Mouse (Mus musculus) cerebellum, postnatal 25 days (tissue): ENCODE results near the gene Ms4a6c.
"Not testable (repeated sequence)": the region's sequence is repeated elsewhere in the genome, so short reads cannot be mapped to it uniquely, and the experiment has no call there.

Experiments
- DNase-seq, 2 experiments: peaks; one replicate each; pipeline ENCODE4 v3.0.0; 2021; ENCODE audit warnings: mixed read lengths in 2 of 2

Ms4a6c gene

DNA sequence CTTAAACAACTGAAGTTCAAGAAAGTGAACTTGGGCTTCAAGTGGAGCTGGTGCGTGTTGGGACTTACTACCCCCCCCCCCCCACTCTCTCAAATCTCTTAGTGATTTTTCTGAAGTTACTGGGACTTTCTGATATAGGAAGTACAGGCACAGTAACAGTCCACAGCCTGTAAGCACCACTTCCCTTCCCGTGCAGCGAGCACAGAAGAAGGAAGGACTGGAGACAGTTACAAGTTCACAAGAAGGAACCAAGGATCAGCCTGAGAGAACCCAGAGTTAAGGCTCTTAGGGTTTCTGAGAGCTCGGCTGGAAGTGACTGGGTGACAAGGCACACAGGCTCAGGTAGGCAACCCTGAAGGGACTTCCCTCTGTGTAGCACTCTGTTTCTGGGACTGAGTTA is at the start of gene Ms4a6c:
Gene Ms4a6c (plus strand): TSS at position 152 of the 400 bp plus-strand sequence.
- DNase-seq: not testable (repeated sequence)

DNA sequence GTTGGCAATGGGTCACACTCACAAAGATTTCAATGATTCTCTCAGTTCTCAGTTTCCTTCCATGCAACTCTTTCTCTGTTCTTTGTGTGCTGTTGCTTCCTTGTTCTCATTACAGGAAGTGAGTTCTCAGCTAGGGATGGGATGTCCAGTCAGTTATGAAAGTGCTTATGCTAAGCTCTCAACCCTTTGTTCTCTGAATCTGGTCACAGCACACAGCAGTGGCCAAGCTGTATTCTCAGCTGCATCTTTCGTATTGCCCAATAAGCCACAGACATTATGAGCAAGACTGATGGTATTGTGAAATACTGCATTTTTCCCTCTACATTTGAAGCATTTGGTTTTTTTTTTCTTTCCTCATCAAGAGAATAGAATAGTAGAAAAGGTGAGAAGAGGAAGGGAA is 38.0 kb upstream of the Ms4a6c start:
- DNase-seq: not testable (repeated sequence)

DNA sequence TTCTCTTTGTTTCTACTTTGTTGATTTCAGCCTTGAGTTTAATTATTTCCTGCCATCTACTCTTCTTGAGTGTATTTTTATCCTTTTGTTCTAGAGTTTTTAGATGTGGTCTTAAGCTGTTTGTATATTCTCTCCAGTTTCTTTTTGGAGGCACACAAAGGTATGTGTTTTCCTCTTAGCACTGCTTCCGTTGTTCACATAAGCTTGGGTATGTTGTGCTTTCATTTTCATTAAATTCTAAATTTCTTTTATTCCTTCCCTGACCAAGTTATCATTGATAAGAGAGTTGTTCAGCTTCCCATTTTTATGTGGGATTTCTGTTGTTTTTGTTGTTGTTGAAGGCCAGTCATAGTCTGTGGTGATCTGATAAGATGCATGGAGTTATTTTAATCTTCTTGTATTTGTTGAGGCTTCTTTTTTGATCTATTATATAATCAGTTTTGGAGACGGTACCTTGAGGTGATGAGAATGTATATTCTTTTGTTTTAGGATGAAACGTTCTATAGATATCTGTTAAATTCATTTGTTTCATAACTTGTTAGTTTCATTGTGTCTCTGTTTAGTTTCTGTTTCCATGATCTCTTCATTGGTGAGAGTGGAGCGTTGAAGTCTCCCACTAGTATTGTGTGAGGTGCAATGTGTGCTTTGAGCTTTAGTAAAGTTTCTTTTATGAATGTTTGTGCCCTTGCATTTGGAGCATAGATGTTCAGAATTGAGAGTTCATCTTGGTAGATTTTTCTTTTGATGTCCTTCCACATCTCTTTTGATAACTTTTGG is 33.9 kb upstream of the Ms4a6c start:
- no peak for DNase-seq

DNA sequence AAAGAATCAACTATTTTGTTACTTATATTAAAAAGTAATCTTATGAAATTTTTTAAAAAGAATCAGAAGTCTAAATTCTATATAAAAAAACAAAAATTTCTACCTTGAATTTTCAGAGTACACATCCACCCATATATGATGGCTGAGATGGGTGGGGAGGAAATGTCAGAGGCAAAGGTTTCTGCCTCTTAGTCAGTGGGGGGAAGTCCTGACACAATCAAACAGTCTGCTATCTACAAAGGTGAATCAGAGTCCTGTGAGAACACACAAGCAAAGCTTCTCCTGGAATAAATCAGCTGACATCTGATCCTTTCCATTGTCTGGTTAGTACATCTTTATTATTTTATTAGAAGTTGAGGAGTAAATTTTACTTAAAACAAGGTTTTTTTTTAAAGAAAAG is 25.8 kb upstream of the Ms4a6c start, which contains the start of gene Ms4a4b:
Gene Ms4a4b (plus strand): TSS at position 216 of the 400 bp plus-strand sequence.
- no peak for DNase-seq

DNA sequence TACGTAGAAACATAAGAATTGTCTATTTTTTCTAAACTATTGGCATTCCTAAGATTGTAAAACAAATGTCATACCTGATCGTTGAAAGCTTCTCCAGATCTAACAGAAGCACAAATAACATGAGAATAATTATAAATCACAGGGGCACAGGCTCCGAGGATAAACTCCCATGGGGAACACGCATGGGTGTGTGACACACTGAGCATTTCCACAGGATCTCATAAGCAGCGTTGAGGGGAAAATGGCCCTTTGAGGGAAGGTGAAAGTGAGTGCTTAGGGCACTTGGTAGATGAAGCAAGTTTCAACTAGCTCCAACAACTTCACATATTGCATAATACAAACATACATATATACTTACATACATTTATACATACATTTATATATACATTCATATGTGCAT is 25.2 kb upstream of the Ms4a6c start:
- DNase-seq: no peak

DNA sequence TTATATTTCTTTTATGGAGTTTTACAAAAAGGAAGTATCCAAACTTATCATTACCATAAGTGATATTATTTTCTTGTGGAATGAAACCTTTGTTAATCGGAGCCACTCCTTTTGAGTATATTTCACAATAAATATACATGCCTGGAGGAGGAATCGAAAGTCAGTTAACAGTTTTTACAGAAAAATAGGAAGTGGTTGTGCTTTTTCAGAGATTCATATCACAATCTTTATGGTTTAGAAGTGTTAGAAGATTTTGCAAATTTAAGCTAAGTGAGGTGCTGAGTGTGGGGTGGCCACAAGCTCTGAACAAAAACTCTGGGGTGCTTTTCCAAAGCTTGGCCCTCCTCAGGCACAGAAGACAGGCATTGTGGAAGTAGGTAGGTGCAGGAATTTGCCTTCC is 21.9 kb upstream of the Ms4a6c start:
- no peak for DNase-seq

DNA sequence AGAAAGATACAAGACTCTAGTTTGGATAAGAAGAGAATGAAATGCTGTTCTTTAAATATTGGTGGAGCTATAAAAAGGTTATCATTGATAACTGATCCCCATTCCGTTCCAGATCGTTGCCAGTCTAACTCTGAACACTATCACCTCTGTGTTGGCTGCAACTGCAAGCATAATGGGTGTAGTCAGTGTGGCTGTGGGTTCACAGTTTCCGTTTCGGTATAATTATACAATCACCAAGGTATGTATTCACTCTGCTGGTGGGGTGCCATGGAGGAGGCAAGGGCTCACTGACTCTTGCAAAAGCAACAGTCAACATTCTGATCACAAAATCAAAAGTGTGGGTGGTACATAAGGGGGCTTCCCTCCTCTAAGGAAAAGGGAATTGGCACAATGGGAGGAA is 10.1 kb upstream of the Ms4a6c start:
- not testable (repeated sequence) for DNase-seq

DNA sequence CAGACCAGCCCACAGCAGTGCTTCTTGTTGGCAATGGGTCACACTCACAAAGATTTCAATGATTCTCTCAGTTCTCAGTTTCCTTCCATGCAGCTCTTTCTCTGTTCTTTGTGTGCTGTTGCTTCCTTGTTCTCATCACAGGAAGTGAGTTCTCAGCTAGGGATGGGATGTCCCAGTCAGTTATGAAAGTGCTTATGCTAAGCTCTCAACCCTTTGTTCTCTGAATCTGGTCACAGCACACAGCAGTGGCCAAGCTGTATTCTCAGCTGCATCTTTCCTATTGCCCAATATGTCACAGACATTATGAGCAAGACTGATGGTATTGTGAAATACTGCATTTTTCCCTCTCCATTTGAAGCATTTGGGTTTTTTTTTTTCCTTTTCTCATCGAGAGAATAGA is 4.4 kb upstream of the Ms4a6c start:
- not testable (repeated sequence) for DNase-seq

DNA sequence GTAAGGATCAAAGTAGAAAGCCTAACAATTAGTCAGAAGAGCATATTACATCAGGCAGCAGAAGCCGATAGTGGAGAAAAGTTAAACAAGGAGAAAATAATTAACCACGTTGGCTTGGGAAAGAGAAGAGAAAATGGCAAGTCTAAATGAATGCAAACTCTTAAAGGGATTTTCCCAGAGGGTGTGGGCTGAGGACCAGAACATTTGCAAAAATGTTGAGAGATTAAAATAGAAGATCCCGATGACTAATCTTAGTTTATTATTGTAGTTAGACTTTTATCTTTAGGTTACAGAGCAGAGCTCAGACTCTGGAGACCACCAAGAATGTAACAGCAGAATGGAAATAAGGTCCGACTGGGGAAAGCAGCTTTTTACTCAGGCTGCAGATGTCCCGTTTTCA is 2.7 kb upstream of the Ms4a6c start:
- no peak for DNase-seq

DNA sequence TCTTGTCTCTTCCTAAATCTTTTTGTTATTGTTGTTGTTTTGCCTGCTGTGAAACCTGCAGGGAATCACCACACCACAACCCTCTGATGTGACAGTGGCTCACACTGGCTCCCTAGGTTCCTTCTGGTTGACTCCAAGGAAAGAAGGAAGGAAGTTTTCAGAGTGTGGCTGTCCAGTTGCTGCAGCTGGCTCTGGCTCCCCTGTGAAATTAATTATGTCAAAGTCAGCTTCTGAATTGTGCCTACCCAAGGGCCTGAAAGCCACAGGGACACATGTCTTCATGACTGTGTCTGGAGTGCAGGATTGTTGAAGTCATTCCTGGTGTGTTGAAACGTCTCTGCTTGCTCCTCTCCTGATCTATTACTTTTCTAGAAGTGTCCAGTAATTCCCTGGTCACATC is 805 bp upstream of the Ms4a6c start:
- not testable (repeated sequence) for DNase-seq

DNA sequence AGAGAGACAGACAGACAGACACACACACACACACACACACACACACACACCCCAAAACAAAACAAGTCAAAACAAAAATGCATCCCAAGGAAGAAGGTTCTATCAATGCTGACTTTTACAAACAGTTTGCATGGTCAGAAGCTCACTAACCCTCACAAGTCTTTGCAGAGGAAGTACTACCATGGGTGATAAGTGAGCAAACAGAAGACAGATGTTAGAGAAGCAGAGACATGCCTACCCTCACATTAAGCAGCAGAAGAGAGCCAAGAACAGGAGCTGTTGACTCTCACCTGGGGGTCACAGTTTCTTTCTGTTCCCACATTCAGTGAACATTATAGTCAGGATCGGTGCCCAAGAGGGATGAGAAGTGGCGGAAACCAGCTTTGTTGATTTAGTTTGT is 10.5 kb downstream of the Ms4a6c start:
- DNase-seq: no peak

DNA sequence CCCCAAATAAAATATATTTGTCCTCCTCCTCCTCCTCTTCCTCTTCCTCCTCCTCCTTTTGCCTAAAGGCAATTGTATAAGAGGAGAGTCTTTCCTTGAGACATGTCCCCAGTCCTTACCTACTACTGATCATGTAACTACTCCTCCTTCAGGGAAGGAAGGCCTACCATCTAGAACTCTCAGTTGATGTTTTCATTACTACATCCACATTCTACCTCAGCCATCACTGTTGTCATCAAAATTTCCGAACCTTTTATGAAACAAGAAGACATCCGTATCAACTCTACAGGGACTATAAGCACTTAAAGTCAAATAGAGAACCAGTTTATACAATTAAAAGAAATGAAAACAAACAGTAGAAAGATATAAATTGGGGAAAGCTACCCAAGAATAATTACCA is 13.5 kb downstream of the Ms4a6c start:
- no peak for DNase-seq

DNA sequence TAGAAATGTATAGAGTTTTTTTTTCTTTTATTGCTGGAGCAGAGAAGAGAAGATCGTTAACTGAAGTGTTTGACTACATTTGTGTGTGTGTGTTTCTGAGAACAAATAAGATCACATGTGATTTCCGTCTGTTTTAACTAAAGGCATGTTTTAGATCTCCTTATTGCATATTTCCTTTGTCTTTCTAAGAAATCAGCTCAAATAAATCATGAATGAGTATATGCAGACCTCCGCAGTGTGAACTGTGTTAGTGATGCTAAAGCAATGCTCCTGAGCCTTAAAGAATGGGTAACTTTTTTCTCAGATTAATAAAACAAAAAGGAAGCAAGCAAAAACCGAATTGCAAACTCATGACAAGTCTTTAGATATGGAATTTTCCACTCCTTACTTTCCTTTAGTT is 14.8 kb downstream of the Ms4a6c start:
- no peak for DNase-seq

DNA sequence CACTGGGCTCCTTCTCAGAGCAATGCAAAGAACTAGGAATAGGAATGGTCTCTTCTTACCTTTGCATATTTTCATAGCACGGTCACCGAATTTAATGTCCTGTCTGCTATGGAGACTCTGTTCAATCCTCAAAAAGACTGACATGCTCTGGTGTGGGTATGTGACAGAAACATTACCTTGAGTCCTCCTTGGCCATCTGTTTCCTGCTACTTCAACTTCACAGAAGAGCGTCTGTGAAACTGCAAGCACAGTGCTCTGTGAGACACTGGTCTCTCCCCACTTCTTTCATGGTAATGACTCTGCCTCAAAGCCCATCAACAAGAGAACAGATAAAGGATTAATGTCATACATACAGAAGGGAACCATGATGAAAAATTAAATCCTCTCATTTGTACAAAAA is 15.2 kb downstream of the Ms4a6c start:
- no peak for DNase-seq

DNA sequence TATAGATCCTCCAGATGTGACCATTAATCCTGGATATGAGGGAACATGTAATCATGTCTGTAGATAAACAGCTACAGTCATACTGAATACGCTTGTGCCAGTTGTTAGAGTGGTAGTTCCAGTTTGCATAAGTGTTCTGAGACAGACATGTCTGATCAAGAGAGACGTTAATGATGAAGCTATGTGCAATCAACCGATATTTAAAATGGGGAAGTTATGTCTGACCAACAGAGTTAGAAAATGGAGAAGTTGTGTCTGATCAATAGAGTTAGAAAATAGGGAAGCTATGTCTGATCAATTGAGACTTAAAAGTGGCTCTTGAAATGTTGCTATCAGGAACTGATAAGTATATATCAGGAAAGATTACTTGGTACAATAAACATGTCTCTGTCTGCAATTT is 16.1 kb downstream of the Ms4a6c start:
- no peak for DNase-seq

DNA sequence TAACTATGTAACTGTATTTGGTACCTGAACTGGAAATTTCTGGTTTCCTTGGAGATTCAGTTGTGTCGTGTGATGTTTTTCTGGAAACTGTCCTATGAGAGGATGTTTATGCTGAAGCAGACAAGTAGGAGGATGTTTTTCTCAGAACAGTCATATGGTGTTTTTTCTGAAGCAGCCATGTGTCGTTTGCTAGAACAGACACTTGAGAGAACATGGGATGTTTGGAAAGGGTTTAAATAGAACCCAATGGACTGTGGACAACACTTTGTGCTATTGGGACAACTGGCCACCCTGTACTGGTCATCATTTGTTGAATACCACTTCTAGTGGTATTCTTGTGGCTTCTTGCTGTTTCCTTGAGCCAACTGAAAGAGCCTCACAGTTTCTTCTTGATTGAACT is 16.6 kb downstream of the Ms4a6c start, which contains the start of gene Gm8369:
Gene Gm8369 (plus strand): TSS at position 193 of the 400 bp plus-strand sequence.
- DNase-seq: no peak

DNA sequence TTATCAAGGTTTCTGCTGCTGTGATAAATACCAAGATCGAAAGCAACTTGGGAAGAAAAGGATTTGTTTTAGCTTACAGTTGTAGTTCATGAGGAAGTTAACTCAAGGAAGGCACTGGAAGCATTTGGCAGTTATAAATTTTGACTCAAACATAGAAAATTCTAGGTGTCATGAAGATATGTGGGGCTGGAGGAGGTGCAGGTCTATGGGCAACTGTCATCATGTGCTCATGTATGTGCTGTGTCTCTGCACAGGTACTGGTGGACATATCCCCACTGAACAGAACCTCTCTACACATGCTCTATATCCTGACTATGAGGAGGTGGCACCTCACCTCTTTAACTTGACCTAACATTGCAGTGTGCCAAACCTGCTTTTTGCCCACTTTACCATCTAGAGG is 17.4 kb downstream of the Ms4a6c start:
- no peak for DNase-seq

DNA sequence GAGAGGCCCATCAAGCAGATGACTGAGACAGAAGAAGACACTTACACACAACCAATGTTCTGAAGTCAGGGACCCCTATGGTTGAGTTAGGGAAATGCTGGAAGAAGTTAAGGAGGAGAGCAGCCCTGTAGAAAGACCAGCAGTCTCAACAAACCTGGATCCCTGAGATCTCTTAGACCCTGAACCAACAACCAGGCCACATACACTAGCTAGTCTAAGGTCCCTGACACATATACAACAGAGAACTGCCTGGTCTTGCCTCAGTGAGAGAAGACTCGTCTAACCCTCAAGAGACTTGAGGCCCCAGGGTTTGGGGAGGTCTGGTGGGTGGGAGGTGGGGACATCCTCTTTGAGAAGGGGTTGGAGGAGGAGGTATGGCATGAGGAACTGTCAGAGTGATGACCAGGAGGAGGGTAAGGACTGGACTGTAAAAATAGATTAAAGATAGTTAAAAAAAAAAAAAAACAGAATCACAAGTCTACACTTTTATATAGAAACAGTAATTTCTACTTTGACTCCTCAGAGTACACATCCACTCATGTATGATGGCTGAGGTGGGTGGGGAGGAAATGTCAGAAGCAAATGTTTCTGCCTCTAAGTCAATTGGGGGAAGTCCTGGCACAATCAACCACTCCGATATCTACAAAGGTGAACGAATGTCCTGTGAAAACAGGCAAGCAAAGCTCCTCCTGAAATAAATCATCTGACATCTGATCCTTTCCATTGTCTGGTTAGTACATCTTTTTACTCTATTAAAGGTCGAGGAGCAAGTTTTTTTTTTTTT is 22.4 kb downstream of the Ms4a6c start:
- DNase-seq: no peak

DNA sequence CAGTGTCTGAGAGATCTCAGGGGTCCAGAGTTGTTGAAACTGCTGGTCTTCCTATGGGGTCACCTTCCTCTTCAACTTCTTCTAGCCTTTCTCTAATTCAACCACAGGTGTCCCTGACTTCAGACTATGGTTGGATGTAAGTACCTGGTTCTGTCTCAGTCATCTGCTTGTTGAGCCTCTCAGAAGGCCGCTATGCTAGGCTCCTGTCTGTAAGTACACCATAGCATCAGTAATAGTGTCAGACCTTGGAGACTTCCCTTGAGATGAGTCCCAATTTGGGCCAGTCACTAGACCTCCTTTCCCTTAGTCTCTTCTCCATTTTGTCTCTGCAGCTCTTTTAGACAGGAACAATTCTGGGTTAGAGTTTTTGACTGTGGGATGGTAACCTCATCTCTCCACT is 23.5 kb downstream of the Ms4a6c start:
- no peak for DNase-seq

DNA sequence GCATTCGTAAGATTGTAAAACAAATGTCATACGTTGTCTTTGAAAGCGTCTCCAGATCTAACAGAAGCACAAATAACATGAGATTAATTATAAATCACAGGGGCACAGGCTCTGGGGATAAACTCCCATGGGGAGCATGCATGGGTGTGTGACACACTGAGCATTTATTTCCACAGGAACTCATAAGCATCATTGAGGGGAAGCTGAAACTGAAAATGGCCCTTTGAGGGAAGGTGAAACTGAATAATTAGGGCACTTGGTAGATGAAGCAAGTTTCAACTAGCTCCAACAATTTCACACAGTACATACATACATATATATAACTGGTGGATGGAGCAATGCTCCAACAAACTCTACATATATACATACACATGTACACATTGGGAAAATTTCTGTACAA is 25.4 kb downstream of the Ms4a6c start:
- DNase-seq: no peak

DNA sequence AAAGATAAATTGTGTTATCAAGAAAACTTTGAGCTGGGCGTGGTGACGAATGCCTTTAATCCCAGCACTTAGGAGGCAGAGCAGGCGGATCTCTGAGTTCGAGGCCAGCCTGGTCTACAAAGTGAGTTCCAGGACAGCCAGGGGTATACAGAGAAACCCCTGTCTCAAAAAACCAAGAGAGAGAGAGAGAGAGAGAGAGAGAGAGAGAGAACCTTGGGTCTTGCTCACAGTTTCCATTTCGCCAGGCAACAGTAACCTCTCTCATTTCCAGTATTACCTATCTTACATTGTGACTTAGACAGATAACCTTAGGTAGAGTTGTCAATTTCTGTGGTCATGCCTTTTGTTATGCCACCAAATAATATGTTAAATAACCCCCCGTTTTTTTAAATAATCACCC is 27.2 kb downstream of the Ms4a6c start:
- no peak for DNase-seq

DNA sequence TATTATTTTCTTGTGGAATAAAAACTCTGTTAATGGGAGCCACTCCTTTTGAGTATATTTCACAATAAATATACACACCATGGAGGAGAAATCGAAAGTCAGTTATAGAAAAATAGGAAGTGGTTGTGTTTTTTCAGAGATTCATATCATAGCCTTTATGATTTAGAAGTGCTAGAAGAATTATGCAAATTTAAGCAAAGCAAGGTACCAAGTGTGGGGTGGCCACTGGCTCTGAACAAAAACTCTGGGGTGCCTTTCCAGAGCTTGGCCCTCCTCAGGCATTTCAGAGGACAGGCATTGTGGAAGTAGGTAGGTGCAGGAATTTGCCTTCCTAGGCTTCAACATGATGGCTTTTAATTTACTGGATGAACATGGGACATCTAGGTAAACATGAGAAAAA is 28.1 kb downstream of the Ms4a6c start:
- DNase-seq: not testable (repeated sequence)

DNA sequence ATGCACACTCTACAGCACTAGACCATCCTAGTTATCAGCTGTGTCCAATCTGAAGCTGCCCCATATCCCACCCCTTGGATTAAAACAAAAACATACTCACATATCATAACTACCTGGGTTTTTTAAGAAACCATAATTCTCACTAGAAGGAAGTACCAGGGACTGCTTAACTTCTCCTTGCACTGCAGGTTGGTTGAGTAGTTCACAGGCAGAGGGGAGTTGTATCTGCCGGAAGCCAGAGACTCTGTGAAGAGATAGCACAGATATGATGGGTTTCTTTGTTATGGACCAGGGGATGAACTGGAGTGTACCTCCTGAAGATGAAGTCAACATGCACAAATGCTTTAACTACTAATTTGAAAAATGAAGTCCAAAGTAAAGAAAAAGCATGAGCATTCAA is 31.6 kb downstream of the Ms4a6c start:
- DNase-seq: no peak

DNA sequence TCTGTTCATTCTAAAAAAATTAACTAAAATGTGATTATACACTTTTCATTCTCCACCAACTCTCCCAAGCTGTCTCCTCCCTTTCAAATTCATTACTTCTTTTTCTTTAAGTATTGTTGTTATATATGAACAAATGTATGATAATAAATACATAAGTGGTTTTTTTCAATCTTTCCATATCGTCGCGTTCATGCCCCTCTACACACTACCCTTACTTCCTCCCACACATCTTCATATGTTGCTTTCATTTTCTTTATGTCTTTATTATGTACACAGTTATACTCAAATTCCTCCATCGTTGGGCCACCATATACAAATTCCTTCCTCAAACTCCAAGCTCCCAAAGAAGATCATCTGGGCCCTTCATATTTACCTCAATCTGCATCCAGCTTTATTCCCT is 32.2 kb downstream of the Ms4a6c start:
- no peak for DNase-seq
